In genomic region chr6:18517626-18518025, GRCm38 (mm10) we compare ENCODE assay signal across 14 mouse cellular contexts. TPM values are rescaled to one million over a fixed set of nuclear protein-coding genes. Genes with fewer than 3 reads are reported as not detected.
"Had no signal": no experiment of that assay in that cellular context is flagged by ENCODE, and none has a peak within 500 bp of the region (broad histone marks: within the 10 kb centered on the region; RNA-seq: fewer than 3 reads in every experiment).

No protein-coding gene starts in this region.

- DNase-seq: kidney, adult 8-10 months; kidney, postnatal 25 days; liver; liver, embryonic 13.5 days; liver, postnatal 0 days; lung, postnatal 14 days; right cerebral cortex, postnatal 4 days; thymus, adult 2 months; thymus, postnatal 36 days had no signal

- H3K9me3 ChIP-seq: liver, embryonic 13.5 days; lung, embryonic 15.5 days; midbrain, embryonic 13.5 days; stomach, embryonic 15.5 days had no signal

- H3K27ac ChIP-seq: limb, embryonic 12.5 days; liver, embryonic 13.5 days; lung, embryonic 15.5 days; macrophage; midbrain, embryonic 13.5 days; stomach, embryonic 15.5 days had no signal

- ATAC-seq: liver, postnatal 0 days; midbrain, embryonic 13.5 days had no signal

- H3K36me3 ChIP-seq: limb, embryonic 12.5 days; liver, embryonic 13.5 days; lung, embryonic 15.5 days; midbrain, embryonic 13.5 days; stomach, embryonic 15.5 days had no signal

- H3K27me3 ChIP-seq: midbrain, embryonic 13.5 days; stomach, embryonic 15.5 days had no signal

- H3K4me3 ChIP-seq: limb, embryonic 12.5 days; liver, embryonic 13.5 days; lung, embryonic 15.5 days; midbrain, embryonic 13.5 days; stomach, embryonic 15.5 days had no signal

- H3K4me1 ChIP-seq: liver, embryonic 13.5 days; stomach, embryonic 15.5 days had no signal

- H3K4me2 ChIP-seq: limb, embryonic 12.5 days; liver, embryonic 13.5 days; lung, embryonic 15.5 days; midbrain, embryonic 13.5 days; stomach, embryonic 15.5 days had no signal

- H3K9ac ChIP-seq: limb, embryonic 12.5 days; liver, embryonic 13.5 days; liver, postnatal 0 days; lung, embryonic 15.5 days; midbrain, embryonic 13.5 days; stomach, embryonic 15.5 days had no signal

RNA-seq across cellular contexts. Expression of gene Cttnbp2, which starts 3.0 kb away (rescaled TPM):
- polyA plus RNA-seq: macrophage had no signal
